Mouse (Mus musculus): Measurements from ENCODE around the gene Pfkl. TPM values are rescaled to one million over a fixed set of nuclear protein-coding genes. Genes with fewer than 3 reads are reported as not detected.

Pfkl gene
- polyA plus RNA-seq (2016; fragmentation: Nextera tagmentation; extraction: Ambion mirVana), result 118 and 132 TPM in 2 replicates

GRCm38 (mm10) chr10:78009945-78010293 lies at the start of gene Pfkl:
Pfkl (minus strand) TSS chr10:78010083.
- peak within 1 kb of the TSS; percentile 87 for H3K9ac ChIP-seq
- H3K27ac ChIP-seq, result peak within 1 kb of the TSS; percentile 96
- WGBS, result 1% methylated on average over 9 of the region's 9 CpGs
- no peak for ATAC-seq (ENCODE audit: low FRiP score)
- H3K36me3 ChIP-seq, result 0 out of 2 replicates have a peak, but pooled peaks cover under 1% of the 10 kb centered on the region
- peaks cover 4% of the 10 kb centered on the region; the same call in 1 of the 2 replicates for H3K27me3 ChIP-seq
- H3K9me3 ChIP-seq (replicated peaks), result no peaks in the 10 kb centered on the region; the same call in 1 of the 2 replicates
- peak within 1 kb of the TSS; percentile 81 for H3K4me3 ChIP-seq
- peaks cover 30% of the 10 kb centered on the region for H3K4me1 ChIP-seq
- H3K4me2 ChIP-seq (replicated peaks), result peak within 1 kb of the TSS; percentile 79

GRCm38 (mm10) chr10:78057056-78057455 lies 47.2 kb upstream of the Pfkl start:
- no peak for ATAC-seq (ENCODE audit: low FRiP score)
- WGBS, result 87% methylated on average over 8 of the region's 8 CpGs
- H3K9me3 ChIP-seq (replicated peaks), result no peaks in the 10 kb centered on the region
- H3K36me3 ChIP-seq, result no peaks in the 10 kb centered on the region
- H3K9ac ChIP-seq, result no peak overlapping the region
- no peak overlapping the region for H3K27ac ChIP-seq
- H3K27me3 ChIP-seq, result no peaks in the 10 kb centered on the region
- no peak overlapping the region for H3K4me3 ChIP-seq
- no peak overlapping the region for H3K4me2 ChIP-seq (replicated peaks)
- H3K4me1 ChIP-seq, result no peaks in the 10 kb centered on the region

GRCm38 (mm10) chr10:78054633-78055565 lies 45.0 kb upstream of the Pfkl start:
- no peaks in the 10 kb centered on the region for H3K4me1 ChIP-seq
- no peak overlapping the region for H3K4me2 ChIP-seq (replicated peaks)
- no peaks in the 10 kb centered on the region for H3K9me3 ChIP-seq (replicated peaks)
- no peak overlapping the region for H3K27ac ChIP-seq
- H3K9ac ChIP-seq, result no peak overlapping the region
- no peaks in the 10 kb centered on the region for H3K36me3 ChIP-seq
- H3K27me3 ChIP-seq, result no peaks in the 10 kb centered on the region
- no peak for ATAC-seq (ENCODE audit: low FRiP score)
- no peak overlapping the region for H3K4me3 ChIP-seq
- WGBS, result 74% methylated on average over 19 of the region's 19 CpGs

GRCm38 (mm10) chr10:78049519-78050035 lies 39.7 kb upstream of the Pfkl start:
- H3K36me3 ChIP-seq, result no peaks in the 10 kb centered on the region
- H3K9ac ChIP-seq, result no peak overlapping the region
- peaks cover 1% of the 10 kb centered on the region; the same call in 1 of the 2 replicates for H3K27me3 ChIP-seq
- WGBS, result 54% methylated on average over 11 of the region's 11 CpGs
- no peaks in the 10 kb centered on the region for H3K9me3 ChIP-seq (replicated peaks)
- no peak overlapping the region for H3K4me3 ChIP-seq
- H3K27ac ChIP-seq, result no peak overlapping the region
- H3K4me1 ChIP-seq, result no peaks in the 10 kb centered on the region
- ATAC-seq (ENCODE audit: low FRiP score), result no peak
- H3K4me2 ChIP-seq (replicated peaks), result no peak overlapping the region

- no peak overlapping the region for H3K9ac ChIP-seq
- WGBS, result 84% methylated on average over 9 of the region's 10 CpGs
- no peak overlapping the region for H3K4me2 ChIP-seq (replicated peaks)
- no peak for ATAC-seq (ENCODE audit: low FRiP score)
- H3K4me3 ChIP-seq, result no peak overlapping the region
- peaks cover 6% of the 10 kb centered on the region; the same call in 1 of the 2 replicates for H3K27me3 ChIP-seq
- H3K27ac ChIP-seq, result no peak overlapping the region
- H3K36me3 ChIP-seq, result no peaks in the 10 kb centered on the region
- no peaks in the 10 kb centered on the region for H3K9me3 ChIP-seq (replicated peaks)
- no peaks in the 10 kb centered on the region for H3K4me1 ChIP-seq
Measured at GRCm38 (mm10) chr10:78048061-78048730, 38.3 kb upstream of the Pfkl start.

- ATAC-seq (ENCODE audit: low FRiP score), result no peak
- Histone ChIP-seq H3K4me3 (no peak overlapping the region), H3K9me3 (replicated peaks) (no peaks in the 10 kb centered on the region), H3K27me3 (peaks cover 11% of the 10 kb centered on the region; the same call in 1 of the 2 replicates), H3K4me2 (replicated peaks) (no peak overlapping the region), H3K27ac (no peak overlapping the region), H3K9ac (no peak overlapping the region), H3K4me1 (no peaks in the 10 kb centered on the region), H3K36me3 (no peaks in the 10 kb centered on the region)
- WGBS, result 85% methylated on average over 4 of the region's 4 CpGs
Measured at GRCm38 (mm10) chr10:78046388-78046787, 36.5 kb upstream of the Pfkl start.

GRCm38 (mm10) chr10:78044531-78044930 lies 34.6 kb upstream of the Pfkl start:
- Histone ChIP-seq H3K4me1 (no peaks in the 10 kb centered on the region), H3K9me3 (replicated peaks) (no peaks in the 10 kb centered on the region), H3K27me3 (peaks cover 11% of the 10 kb centered on the region; the same call in 1 of the 2 replicates), H3K4me3 (no peak overlapping the region), H3K4me2 (replicated peaks) (no peak overlapping the region), H3K9ac (no peak overlapping the region), H3K36me3 (no peaks in the 10 kb centered on the region), H3K27ac (no peak overlapping the region)
- 72% methylated on average over 1 of the region's 1 CpGs for WGBS
- ATAC-seq (ENCODE audit: low FRiP score), result no peak

- Histone ChIP-seq H3K36me3 (no peaks in the 10 kb centered on the region), H3K27me3 (peaks cover 11% of the 10 kb centered on the region; the same call in 1 of the 2 replicates), H3K9me3 (replicated peaks) (no peaks in the 10 kb centered on the region), H3K4me2 (replicated peaks) (peak within 1 kb of the TSS; percentile 48), H3K4me1 (no peaks in the 10 kb centered on the region), H3K9ac (peak within 1 kb of the TSS; percentile 20; the same call in 1 of the 2 replicates), H3K4me3 (peak within 1 kb of the TSS; percentile 26), H3K27ac (no peak within 1 kb of the TSS)
- WGBS, result 3% methylated on average over 27 of the region's 27 CpGs
- ATAC-seq (ENCODE audit: low FRiP score), result peak; percentile 83
Measured at GRCm38 (mm10) chr10:78043406-78043836, 33.5 kb upstream of the Pfkl start, which contains the start of gene Aire. Aire (minus strand) TSS chr10:78043610.

- no peaks in the 10 kb centered on the region for H3K4me1 ChIP-seq
- H3K4me3 ChIP-seq, result peak overlapping the region; percentile 26
- peak; percentile 41; the same call in 1 of the 2 replicates for ATAC-seq (ENCODE audit: low FRiP score)
- no peaks in the 10 kb centered on the region for H3K36me3 ChIP-seq
- H3K27ac ChIP-seq, result no peak overlapping the region
- H3K27me3 ChIP-seq, result peaks cover 11% of the 10 kb centered on the region; the same call in 1 of the 2 replicates
- H3K4me2 ChIP-seq (replicated peaks), result peak overlapping the region; percentile 48
- H3K9ac ChIP-seq, result peak overlapping the region; percentile 20; the same call in 1 of the 2 replicates
- no peaks in the 10 kb centered on the region for H3K9me3 ChIP-seq (replicated peaks)
- WGBS, result 59% methylated on average over 14 of the region's 14 CpGs
Measured at GRCm38 (mm10) chr10:78042697-78043405, 33.0 kb upstream of the Pfkl start.

GRCm38 (mm10) chr10:78042096-78042495 lies 32.2 kb upstream of the Pfkl start:
- Histone ChIP-seq H3K27me3 (peaks cover 11% of the 10 kb centered on the region; the same call in 1 of the 2 replicates), H3K27ac (no peak overlapping the region), H3K9me3 (replicated peaks) (no peaks in the 10 kb centered on the region), H3K36me3 (no peaks in the 10 kb centered on the region), H3K4me2 (replicated peaks) (no peak overlapping the region), H3K9ac (no peak overlapping the region), H3K4me3 (no peak overlapping the region), H3K4me1 (no peaks in the 10 kb centered on the region)
- WGBS, result 68% methylated on average over 7 of the region's 7 CpGs
- no peak for ATAC-seq (ENCODE audit: low FRiP score)

GRCm38 (mm10) chr10:78041647-78042046 lies 31.8 kb upstream of the Pfkl start, which contains the start of gene Dnmt3l:
Dnmt3l (plus strand) TSS chr10:78041947.
- no peaks in the 10 kb centered on the region for H3K9me3 ChIP-seq (replicated peaks)
- H3K27ac ChIP-seq, result no peak within 1 kb of the TSS
- ATAC-seq (ENCODE audit: low FRiP score), result no peak
- H3K4me1 ChIP-seq, result no peaks in the 10 kb centered on the region
- no peak within 1 kb of the TSS for H3K9ac ChIP-seq
- H3K27me3 ChIP-seq, result peaks cover 11% of the 10 kb centered on the region; the same call in 1 of the 2 replicates
- no peak within 1 kb of the TSS for H3K4me3 ChIP-seq
- no peak within 1 kb of the TSS for H3K4me2 ChIP-seq (replicated peaks)
- WGBS, result 92% methylated on average over 5 of the region's 5 CpGs
- no peaks in the 10 kb centered on the region for H3K36me3 ChIP-seq
